Mouse (Mus musculus): Measurements from ENCODE around the gene Wdr60. TPM values are rescaled to one million over a fixed set of nuclear protein-coding genes. Genes with fewer than 3 reads are reported as not detected.
"Not testable (repeated sequence)": the region's sequence is repeated elsewhere in the genome, so short reads cannot be mapped to it uniquely, and the experiment has no call there.

The Wdr60 gene
- polyA plus RNA-seq, 1 experiment: 7.7 TPM

GRCm38 (mm10) chr12:116281427-116282281, 18.8 kb upstream of the Wdr60 start:
- Histone ChIP-seq H3K4me3 (ENCODE audit: insufficient read depth, low read length) (peak overlapping the region; percentile 78), H3K27ac (ENCODE audit: insufficient read depth, low read depth, low read length) (peak overlapping the region; percentile 34), H3K4me1 (ENCODE audit: control insufficient read depth, insufficient read depth, low read length) (peaks cover 9% of the 10 kb centered on the region)
- TF ChIP-seq CTCF (IDR thresholded peaks at IDR 0.05; ENCODE audit: low read depth, low read length) (no peak), POLR2A (IDR thresholded peaks at IDR 0.05; ENCODE audit: borderline replicate concordance, low read depth, low read length) (no peak)

GRCm38 (mm10) chr12:116280653-116281364, 18.0 kb upstream of the Wdr60 start, which contains the start of gene Esyt2:
Gene Esyt2, plus strand, starts transcription at chr12:116281196.
- H3K27ac ChIP-seq (ENCODE audit: insufficient read depth, low read depth, low read length): peak within 1 kb of the TSS; percentile 94
- TF ChIP-seq POLR2A (IDR thresholded peaks at IDR 0.05; ENCODE audit: borderline replicate concordance, low read depth, low read length) (peak; percentile 92; the same call in 1 of the 2 replicates), CTCF (IDR thresholded peaks at IDR 0.05; ENCODE audit: low read depth, low read length) (no peak)
- H3K4me1 ChIP-seq (ENCODE audit: control insufficient read depth, insufficient read depth, low read length): peaks cover 9% of the 10 kb centered on the region
- peak within 1 kb of the TSS; percentile 78 for H3K4me3 ChIP-seq (ENCODE audit: insufficient read depth, low read length)

DNA sequence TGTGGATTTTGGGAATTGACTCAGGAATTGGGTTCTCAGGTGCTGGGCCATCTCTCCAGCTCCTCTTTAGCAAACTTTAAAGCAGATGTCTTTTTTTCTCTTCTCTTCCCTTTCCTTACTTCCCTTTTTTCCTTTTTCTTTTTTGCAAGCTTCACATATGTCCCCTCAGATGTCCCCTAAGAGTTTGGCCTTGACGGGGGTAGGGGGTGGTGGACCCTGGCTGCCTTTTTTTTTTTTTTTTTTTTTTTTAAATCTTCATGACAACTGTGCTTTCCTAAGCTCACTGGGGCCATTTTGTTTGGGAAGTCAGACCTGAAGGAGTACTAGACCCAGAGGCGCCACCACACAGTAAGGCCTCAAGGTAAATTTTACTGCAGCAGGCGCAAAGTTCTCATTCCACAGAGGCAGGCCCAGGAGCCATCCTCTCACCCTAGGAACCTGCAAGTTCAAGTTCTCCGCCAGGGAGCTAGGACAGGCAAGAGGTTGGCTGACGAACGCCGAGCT, 17.4 kb upstream of the Wdr60 start:
- Histone ChIP-seq H3K4me3 (ENCODE audit: insufficient read depth, low read length) (peak overlapping the region; percentile 74), H3K27ac (ENCODE audit: insufficient read depth, low read depth, low read length) (peak overlapping the region; percentile 94), H3K4me1 (ENCODE audit: control insufficient read depth, insufficient read depth, low read length) (peaks cover 9% of the 10 kb centered on the region)
- TF ChIP-seq POLR2A (IDR thresholded peaks at IDR 0.05; ENCODE audit: borderline replicate concordance, low read depth, low read length) (no peak), CTCF (IDR thresholded peaks at IDR 0.05; ENCODE audit: low read depth, low read length) (no peak)

DNA sequence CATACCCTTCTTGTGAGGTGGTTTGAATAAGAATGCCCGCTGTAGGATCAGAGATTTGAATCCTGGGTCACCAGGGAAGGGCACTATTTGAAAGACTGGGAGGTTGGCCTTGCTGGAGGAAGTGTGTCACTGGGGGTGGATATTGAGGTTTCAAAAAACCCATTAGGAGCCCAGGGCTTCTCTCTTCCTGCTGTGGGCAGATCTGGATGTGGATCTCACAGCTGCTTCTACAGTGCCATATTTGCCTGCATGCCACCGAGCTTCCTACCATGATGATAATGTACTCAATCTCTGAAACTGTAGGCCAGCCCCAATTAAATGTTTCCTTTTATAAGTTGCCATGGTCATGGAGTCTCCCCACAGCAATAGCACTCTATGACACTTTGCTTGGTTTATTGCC, 16.4 kb upstream of the Wdr60 start:
- no peak overlapping the region for H3K4me3 ChIP-seq (ENCODE audit: insufficient read depth, low read length)
- TF ChIP-seq CTCF (IDR thresholded peaks at IDR 0.05; ENCODE audit: low read depth, low read length) (no peak), POLR2A (IDR thresholded peaks at IDR 0.05; ENCODE audit: borderline replicate concordance, low read depth, low read length) (no peak)
- peaks cover 9% of the 10 kb centered on the region for H3K4me1 ChIP-seq (ENCODE audit: control insufficient read depth, insufficient read depth, low read length)
- no peak overlapping the region for H3K27ac ChIP-seq (ENCODE audit: insufficient read depth, low read depth, low read length)

DNA sequence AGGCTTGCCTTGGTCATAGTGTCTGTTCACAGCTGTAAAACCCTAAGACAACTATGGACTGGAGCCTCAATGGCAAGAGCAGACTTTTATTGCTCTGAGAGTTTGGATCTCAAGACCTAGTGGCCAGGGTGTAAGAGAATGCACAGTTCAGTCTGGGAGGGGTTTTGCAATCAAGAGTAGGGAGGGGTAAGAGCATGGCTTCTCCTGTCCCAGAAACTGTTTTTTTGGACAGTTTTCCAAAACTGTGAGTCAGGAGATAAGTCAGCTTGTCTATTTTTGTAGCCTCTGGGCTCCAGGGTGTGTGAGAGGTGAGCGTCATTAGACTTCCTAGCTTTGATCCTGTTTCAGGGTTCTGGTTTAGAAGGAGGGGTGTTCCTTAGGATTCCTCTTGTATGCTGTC, 15.7 kb upstream of the Wdr60 start:
- Histone ChIP-seq H3K4me3 (ENCODE audit: insufficient read depth, low read length) (no peak overlapping the region), H3K4me1 (ENCODE audit: control insufficient read depth, insufficient read depth, low read length) (peaks cover 12% of the 10 kb centered on the region), H3K27ac (ENCODE audit: insufficient read depth, low read depth, low read length) (no peak overlapping the region)
- no peak for TF ChIP-seq CTCF (IDR thresholded peaks at IDR 0.05; ENCODE audit: low read depth, low read length)
- TF ChIP-seq POLR2A (IDR thresholded peaks at IDR 0.05; ENCODE audit: borderline replicate concordance, low read depth, low read length): no peak

GRCm38 (mm10) chr12:116276961-116277360, 14.1 kb upstream of the Wdr60 start:
- peaks cover 13% of the 10 kb centered on the region for H3K4me1 ChIP-seq (ENCODE audit: control insufficient read depth, insufficient read depth, low read length)
- H3K27ac ChIP-seq (ENCODE audit: insufficient read depth, low read depth, low read length): no peak overlapping the region
- TF ChIP-seq CTCF (IDR thresholded peaks at IDR 0.05; ENCODE audit: low read depth, low read length): no peak
- no peak for TF ChIP-seq POLR2A (IDR thresholded peaks at IDR 0.05; ENCODE audit: borderline replicate concordance, low read depth, low read length)
- H3K4me3 ChIP-seq (ENCODE audit: insufficient read depth, low read length): no peak overlapping the region

DNA sequence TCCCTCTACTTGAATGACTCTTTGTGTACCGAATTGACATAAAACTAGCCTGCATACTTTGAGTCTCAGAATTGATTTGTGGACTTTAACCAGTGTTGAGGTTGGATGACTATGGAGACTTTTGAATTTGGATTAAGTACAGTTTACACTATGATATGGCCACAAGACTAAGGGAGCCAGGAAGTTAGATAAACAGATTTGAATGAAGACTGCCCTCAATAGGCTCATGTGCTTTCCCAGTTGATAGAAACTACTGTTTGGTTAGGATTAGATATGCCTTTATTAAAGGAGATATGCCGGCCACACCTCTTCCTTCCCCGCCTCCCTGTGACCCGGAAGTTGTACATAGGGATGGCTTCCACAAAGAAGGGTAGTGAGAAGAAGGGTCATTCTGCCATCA, 12.8 kb upstream of the Wdr60 start:
- H3K4me1 ChIP-seq (ENCODE audit: control insufficient read depth, insufficient read depth, low read length): peaks cover 13% of the 10 kb centered on the region
- H3K27ac ChIP-seq (ENCODE audit: insufficient read depth, low read depth, low read length): no peak overlapping the region
- no peak overlapping the region for H3K4me3 ChIP-seq (ENCODE audit: insufficient read depth, low read length)
- TF ChIP-seq CTCF (IDR thresholded peaks at IDR 0.05; ENCODE audit: low read depth, low read length): no peak
- no peak for TF ChIP-seq POLR2A (IDR thresholded peaks at IDR 0.05; ENCODE audit: borderline replicate concordance, low read depth, low read length)

DNA sequence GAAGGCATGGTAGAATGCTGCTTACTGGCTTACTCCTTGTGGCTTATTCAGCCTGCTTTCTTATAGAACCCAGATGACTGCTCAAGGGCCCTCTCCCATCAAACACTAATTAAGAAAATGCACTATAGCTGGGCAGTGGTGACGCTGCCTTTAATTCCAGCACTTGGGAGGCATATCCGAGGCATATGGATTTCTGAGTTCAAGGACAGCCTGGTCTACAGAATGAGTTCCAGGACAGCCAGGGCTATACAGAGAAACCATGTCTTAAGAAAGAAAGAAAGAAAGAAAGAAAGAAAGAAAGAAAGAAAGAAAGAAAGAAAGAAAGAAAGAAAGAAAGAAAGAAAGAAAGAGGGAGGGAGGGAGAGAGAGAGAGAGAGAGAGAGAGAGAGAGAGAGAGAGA, 12.3 kb upstream of the Wdr60 start, which contains the start of gene Gm11027:
Gene Gm11027, plus strand, starts transcription at position 301 of the 400 bp plus-strand sequence.
- H3K4me3 ChIP-seq (ENCODE audit: insufficient read depth, low read length); H3K27ac ChIP-seq (ENCODE audit: insufficient read depth, low read depth, low read length): not testable (repeated sequence)
- peaks cover 13% of the 10 kb centered on the region for H3K4me1 ChIP-seq (ENCODE audit: control insufficient read depth, insufficient read depth, low read length)

- TF ChIP-seq POLR2A (IDR thresholded peaks at IDR 0.05; ENCODE audit: borderline replicate concordance, low read depth, low read length) (no peak), CTCF (IDR thresholded peaks at IDR 0.05; ENCODE audit: low read depth, low read length) (no peak)
- H3K27ac ChIP-seq (ENCODE audit: insufficient read depth, low read depth, low read length): no peak overlapping the region
- H3K4me3 ChIP-seq (ENCODE audit: insufficient read depth, low read length): no peak overlapping the region
- peaks cover 7% of the 10 kb centered on the region for H3K4me1 ChIP-seq (ENCODE audit: control insufficient read depth, insufficient read depth, low read length)
Measured at GRCm38 (mm10) chr12:116273733-116274132, 10.9 kb upstream of the Wdr60 start.

DNA sequence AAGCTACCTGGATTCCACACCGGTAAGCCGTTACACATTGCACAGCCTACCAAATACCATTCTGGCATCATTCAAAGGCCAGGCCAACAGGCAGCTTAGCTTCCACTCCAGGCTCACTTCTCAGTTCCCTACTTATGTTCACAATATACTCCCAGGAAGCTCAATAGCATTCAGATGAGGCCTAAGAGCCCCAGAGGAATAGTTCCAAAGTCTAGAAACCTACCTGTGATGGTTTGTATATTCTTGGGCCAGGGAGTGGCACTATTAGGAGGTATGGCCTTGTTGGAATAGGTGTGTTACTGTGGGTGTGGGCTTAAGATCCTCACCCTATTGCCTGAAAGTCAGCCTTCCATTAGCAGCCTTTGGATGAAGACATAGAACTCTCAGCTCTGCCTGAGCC, 8.2 kb upstream of the Wdr60 start:
- no peak overlapping the region for H3K4me3 ChIP-seq (ENCODE audit: insufficient read depth, low read length)
- no peak overlapping the region for H3K27ac ChIP-seq (ENCODE audit: insufficient read depth, low read depth, low read length)
- H3K4me1 ChIP-seq (ENCODE audit: control insufficient read depth, insufficient read depth, low read length): peaks cover 10% of the 10 kb centered on the region
- no peak for TF ChIP-seq CTCF (IDR thresholded peaks at IDR 0.05; ENCODE audit: low read depth, low read length)
- TF ChIP-seq POLR2A (IDR thresholded peaks at IDR 0.05; ENCODE audit: borderline replicate concordance, low read depth, low read length): no peak

All from bone marrow macrophage, adult 2 months (primary cell).